Mouse (Mus musculus): ENCODE results near the gene Emc7. TPM values are rescaled to one million over a fixed set of nuclear protein-coding genes. Genes with fewer than 3 reads are reported as not detected.
"Not testable (repeated sequence)": the region's sequence is repeated elsewhere in the genome, so short reads cannot be mapped to it uniquely, and the experiment has no call there.

The Emc7 gene
- 20.0 and 21.3 TPM in 2 replicates for polyA plus RNA-seq (2015; fragmentation: Nextera tagmentation; extraction: Ambion mirVana)

- peak within 1 kb of the TSS; percentile 92 for H3K9ac ChIP-seq (replicated peaks; ENCODE audit: low read length)
- H3K27me3 ChIP-seq (ENCODE audit: insufficient read depth, low read length) = no peaks in the 10 kb centered on the region
- WGBS = 0% methylated on average over 49 of the region's 49 CpGs
- H3K4me2 ChIP-seq (replicated peaks; ENCODE audit: low read depth, low read length) = peak within 1 kb of the TSS; percentile 85
- peaks cover 2% of the 10 kb centered on the region for H3K36me3 ChIP-seq (ENCODE audit: insufficient read depth, low read length)
- 0 out of 2 replicates have a peak, but pooled peaks cover 1% of the 10 kb centered on the region for H3K9me3 ChIP-seq (ENCODE audit: low read length)
- ATAC-seq (ENCODE audit: low FRiP score, low TSS enrichment) = peak; percentile 99
- H3K27ac ChIP-seq (ENCODE audit: low read length) = peak within 1 kb of the TSS; percentile 82
- H3K4me3 ChIP-seq (ENCODE audit: low read length) = peak within 1 kb of the TSS; percentile 75
- peaks cover 10% of the 10 kb centered on the region for H3K4me1 ChIP-seq (ENCODE audit: insufficient read depth, low read length)
Measured at GRCm38 (mm10) chr2:112454862-112455564, at the start of gene Emc7. Gene Emc7 (plus strand): TSS chr2:112454997.

- Histone ChIP-seq H3K27me3 (ENCODE audit: insufficient read depth, low read length) (no peaks in the 10 kb centered on the region), H3K9me3 (ENCODE audit: low read length) (no peaks in the 10 kb centered on the region), H3K36me3 (ENCODE audit: insufficient read depth, low read length) (peaks cover 25% of the 10 kb centered on the region), H3K4me2 (replicated peaks; ENCODE audit: low read depth, low read length) (no peak overlapping the region), H3K9ac (replicated peaks; ENCODE audit: low read length) (no peak overlapping the region), H3K4me1 (ENCODE audit: insufficient read depth, low read length) (no peaks in the 10 kb centered on the region), H3K27ac (ENCODE audit: low read length) (no peak overlapping the region), H3K4me3 (ENCODE audit: low read length) (no peak overlapping the region)
- 88% methylated on average over 3 of the region's 3 CpGs for WGBS
- no peak for ATAC-seq (ENCODE audit: low FRiP score, low TSS enrichment)
Measured at GRCm38 (mm10) chr2:112407030-112407429, 47.8 kb upstream of the Emc7 start.

- Histone ChIP-seq H3K27me3 (ENCODE audit: insufficient read depth, low read length) (no peaks in the 10 kb centered on the region), H3K27ac (ENCODE audit: low read length) (no peak overlapping the region), H3K9me3 (ENCODE audit: low read length) (no peaks in the 10 kb centered on the region), H3K4me1 (ENCODE audit: insufficient read depth, low read length) (no peaks in the 10 kb centered on the region), H3K4me2 (replicated peaks; ENCODE audit: low read depth, low read length) (no peak overlapping the region), H3K36me3 (ENCODE audit: insufficient read depth, low read length) (no peaks in the 10 kb centered on the region), H3K4me3 (ENCODE audit: low read length) (no peak overlapping the region), H3K9ac (replicated peaks; ENCODE audit: low read length) (no peak overlapping the region)
- 78% methylated on average over 3 of the region's 3 CpGs for WGBS
- no peak for ATAC-seq (ENCODE audit: low FRiP score, low TSS enrichment)
Measured at GRCm38 (mm10) chr2:112425308-112425707, 29.5 kb upstream of the Emc7 start.

GRCm38 (mm10) chr2:112428534-112428933 is 26.3 kb upstream of the Emc7 start:
- H3K36me3 ChIP-seq (ENCODE audit: insufficient read depth, low read length); ATAC-seq (ENCODE audit: low FRiP score, low TSS enrichment); H3K4me1 ChIP-seq (ENCODE audit: insufficient read depth, low read length); H3K27ac ChIP-seq (ENCODE audit: low read length); H3K27me3 ChIP-seq (ENCODE audit: insufficient read depth, low read length); H3K4me3 ChIP-seq (ENCODE audit: low read length); H3K4me2 ChIP-seq (replicated peaks; ENCODE audit: low read depth, low read length); H3K9me3 ChIP-seq (ENCODE audit: low read length); H3K9ac ChIP-seq (replicated peaks; ENCODE audit: low read length): not testable (repeated sequence)
- 93% methylated on average over 3 of the region's 3 CpGs for WGBS

GRCm38 (mm10) chr2:112429665-112430064 is 25.1 kb upstream of the Emc7 start:
- Histone ChIP-seq H3K27ac (ENCODE audit: low read length) (no peak overlapping the region), H3K36me3 (ENCODE audit: insufficient read depth, low read length) (no peaks in the 10 kb centered on the region), H3K4me2 (replicated peaks; ENCODE audit: low read depth, low read length) (no peak overlapping the region), H3K4me1 (ENCODE audit: insufficient read depth, low read length) (no peaks in the 10 kb centered on the region), H3K9ac (replicated peaks; ENCODE audit: low read length) (no peak overlapping the region), H3K4me3 (ENCODE audit: low read length) (no peak overlapping the region), H3K9me3 (ENCODE audit: low read length) (no peaks in the 10 kb centered on the region), H3K27me3 (ENCODE audit: insufficient read depth, low read length) (no peaks in the 10 kb centered on the region)
- WGBS = 84% methylated on average over 4 of the region's 4 CpGs
- ATAC-seq (ENCODE audit: low FRiP score, low TSS enrichment) = no peak

- no peaks in the 10 kb centered on the region for H3K27me3 ChIP-seq (ENCODE audit: insufficient read depth, low read length)
- H3K9ac ChIP-seq (replicated peaks; ENCODE audit: low read length) = no peak overlapping the region
- no peaks in the 10 kb centered on the region for H3K36me3 ChIP-seq (ENCODE audit: insufficient read depth, low read length)
- H3K4me1 ChIP-seq (ENCODE audit: insufficient read depth, low read length) = no peaks in the 10 kb centered on the region
- no peaks in the 10 kb centered on the region for H3K9me3 ChIP-seq (ENCODE audit: low read length)
- H3K4me3 ChIP-seq (ENCODE audit: low read length) = no peak overlapping the region
- WGBS = 57% methylated on average over 5 of the region's 5 CpGs
- ATAC-seq (ENCODE audit: low FRiP score, low TSS enrichment) = no peak
- no peak overlapping the region for H3K27ac ChIP-seq (ENCODE audit: low read length)
- no peak overlapping the region for H3K4me2 ChIP-seq (replicated peaks; ENCODE audit: low read depth, low read length)
Measured at GRCm38 (mm10) chr2:112430403-112430802, 24.4 kb upstream of the Emc7 start.

GRCm38 (mm10) chr2:112432523-112432922 is 22.3 kb upstream of the Emc7 start:
- H3K4me3 ChIP-seq (ENCODE audit: low read length) = no peak overlapping the region

GRCm38 (mm10) chr2:112433359-112433758 is 21.4 kb upstream of the Emc7 start:
- 56% methylated on average over 2 of the region's 2 CpGs for WGBS
- no peaks in the 10 kb centered on the region for H3K9me3 ChIP-seq (ENCODE audit: low read length)
- no peak for ATAC-seq (ENCODE audit: low FRiP score, low TSS enrichment)
- H3K36me3 ChIP-seq (ENCODE audit: insufficient read depth, low read length) = no peaks in the 10 kb centered on the region
- no peak overlapping the region for H3K4me2 ChIP-seq (replicated peaks; ENCODE audit: low read depth, low read length)
- no peak overlapping the region for H3K9ac ChIP-seq (replicated peaks; ENCODE audit: low read length)
- no peaks in the 10 kb centered on the region for H3K4me1 ChIP-seq (ENCODE audit: insufficient read depth, low read length)
- H3K27ac ChIP-seq (ENCODE audit: low read length) = no peak overlapping the region
- H3K27me3 ChIP-seq (ENCODE audit: insufficient read depth, low read length) = 0 out of 2 replicates have a peak, but pooled peaks cover 3% of the 10 kb centered on the region
- H3K4me3 ChIP-seq (ENCODE audit: low read length) = no peak overlapping the region

More at GRCm38 (mm10) chr2:112432523-112432922, 22.3 kb upstream of the Emc7 start:
- H3K36me3 ChIP-seq (ENCODE audit: insufficient read depth, low read length) = no peaks in the 10 kb centered on the region
- H3K4me2 ChIP-seq (replicated peaks; ENCODE audit: low read depth, low read length) = no peak overlapping the region
- no peaks in the 10 kb centered on the region for H3K4me1 ChIP-seq (ENCODE audit: insufficient read depth, low read length)
- whole genome bisulfite sequencing = 89% methylated on average over 2 of the region's 2 CpGs
- no peak for ATAC-seq (ENCODE audit: low FRiP score, low TSS enrichment)
- H3K9me3 ChIP-seq (ENCODE audit: low read length) = no peaks in the 10 kb centered on the region
- H3K9ac ChIP-seq (replicated peaks; ENCODE audit: low read length) = no peak overlapping the region
- H3K27me3 ChIP-seq (ENCODE audit: insufficient read depth, low read length) = no peaks in the 10 kb centered on the region
- no peak overlapping the region for H3K27ac ChIP-seq (ENCODE audit: low read length)

GRCm38 (mm10) chr2:112436292-112436691 is 18.5 kb upstream of the Emc7 start:
- H3K9ac ChIP-seq (replicated peaks; ENCODE audit: low read length) = no peak overlapping the region
- no peak for ATAC-seq (ENCODE audit: low FRiP score, low TSS enrichment)
- H3K27me3 ChIP-seq (ENCODE audit: insufficient read depth, low read length) = 0 out of 2 replicates have a peak, but pooled peaks cover 3% of the 10 kb centered on the region
- H3K4me2 ChIP-seq (replicated peaks; ENCODE audit: low read depth, low read length) = no peak overlapping the region
- no peaks in the 10 kb centered on the region for H3K4me1 ChIP-seq (ENCODE audit: insufficient read depth, low read length)
- H3K4me3 ChIP-seq (ENCODE audit: low read length) = no peak overlapping the region
- H3K9me3 ChIP-seq (ENCODE audit: low read length) = no peaks in the 10 kb centered on the region
- no peaks in the 10 kb centered on the region for H3K36me3 ChIP-seq (ENCODE audit: insufficient read depth, low read length)
- no peak overlapping the region for H3K27ac ChIP-seq (ENCODE audit: low read length)
- 79% methylated on average over 4 of the region's 4 CpGs for WGBS

GRCm38 (mm10) chr2:112437589-112437988 is 17.2 kb upstream of the Emc7 start:
- WGBS = 82% methylated on average over 2 of the region's 2 CpGs
- Histone ChIP-seq H3K9ac (replicated peaks; ENCODE audit: low read length) (no peak overlapping the region), H3K4me2 (replicated peaks; ENCODE audit: low read depth, low read length) (no peak overlapping the region), H3K9me3 (ENCODE audit: low read length) (peaks cover 4% of the 10 kb centered on the region; the same call in 1 of the 2 replicates), H3K27ac (ENCODE audit: low read length) (no peak overlapping the region), H3K36me3 (ENCODE audit: insufficient read depth, low read length) (no peaks in the 10 kb centered on the region), H3K4me1 (ENCODE audit: insufficient read depth, low read length) (no peaks in the 10 kb centered on the region), H3K4me3 (ENCODE audit: low read length) (no peak overlapping the region), H3K27me3 (ENCODE audit: insufficient read depth, low read length) (0 out of 2 replicates have a peak, but pooled peaks cover 3% of the 10 kb centered on the region)
- no peak for ATAC-seq (ENCODE audit: low FRiP score, low TSS enrichment)
